Mouse (Mus musculus): ENCODE measurements around the gene Adap1. TPM values are rescaled to one million over a fixed set of nuclear protein-coding genes. Genes with fewer than 3 reads are reported as not detected.
A peak's percentile ranks its signal among the peaks of the same experiment; 100 is the strongest.

Gene Adap1
- polyA plus RNA-seq, 1 experiment from 2014 or later = 132 TPM

- no peak overlapping the region for H3K9ac ChIP-seq
- H3K27me3 ChIP-seq = no peaks in the 10 kb centered on the region
- H3K36me3 ChIP-seq = no peaks in the 10 kb centered on the region
- WGBS = 34% methylated on average over 5 of the region's 5 CpGs
- H3K4me2 ChIP-seq = no peak overlapping the region
- H3K4me3 ChIP-seq = no peak overlapping the region
- H3K9me3 ChIP-seq = no peaks in the 10 kb centered on the region
- peaks cover 15% of the 10 kb centered on the region for H3K4me1 ChIP-seq (replicated peaks)
- peak; percentile 23; the same call in 1 of the 2 replicates for ATAC-seq (ENCODE audit: low FRiP score, low read depth)
- H3K27ac ChIP-seq (replicated peaks) = peak overlapping the region; percentile 47; the same call in 1 of the 2 replicates
Measured at GRCm38 (mm10) chr5:139364911-139365571, 39.6 kb upstream of the Adap1 start.

GRCm38 (mm10) chr5:139364260-139364910 is 39.0 kb upstream of the Adap1 start:
- Histone ChIP-seq H3K4me1 (replicated peaks) (peaks cover 15% of the 10 kb centered on the region), H3K4me2 (no peak overlapping the region), H3K9ac (no peak overlapping the region), H3K27ac (replicated peaks) (0 out of 2 replicates have a peak overlapping the region, but pooled peaks have one; percentile 1), H3K36me3 (no peaks in the 10 kb centered on the region), H3K27me3 (no peaks in the 10 kb centered on the region), H3K4me3 (no peak overlapping the region), H3K9me3 (no peaks in the 10 kb centered on the region)
- ATAC-seq (ENCODE audit: low FRiP score, low read depth) = peak; percentile 55; the same call in 1 of the 2 replicates
- WGBS = 42% methylated on average over 12 of the region's 12 CpGs

- no peak overlapping the region for H3K9ac ChIP-seq
- WGBS = 69% methylated on average over 7 of the region's 7 CpGs
- H3K27ac ChIP-seq (replicated peaks) = no peak overlapping the region
- no peak for ATAC-seq (ENCODE audit: low FRiP score, low read depth)
- H3K36me3 ChIP-seq = no peaks in the 10 kb centered on the region
- H3K27me3 ChIP-seq = no peaks in the 10 kb centered on the region
- no peak overlapping the region for H3K4me3 ChIP-seq
- H3K4me1 ChIP-seq (replicated peaks) = peaks cover 14% of the 10 kb centered on the region
- H3K4me2 ChIP-seq = no peak overlapping the region
- no peaks in the 10 kb centered on the region for H3K9me3 ChIP-seq
Measured at GRCm38 (mm10) chr5:139363858-139364257, 38.4 kb upstream of the Adap1 start.

- H3K27ac ChIP-seq (replicated peaks) = no peak overlapping the region
- WGBS = 90% methylated on average over 5 of the region's 5 CpGs
- H3K4me1 ChIP-seq (replicated peaks) = peaks cover under 1% of the 10 kb centered on the region
- no peaks in the 10 kb centered on the region for H3K36me3 ChIP-seq
- H3K4me3 ChIP-seq = no peak overlapping the region
- no peak overlapping the region for H3K4me2 ChIP-seq
- H3K9me3 ChIP-seq = no peaks in the 10 kb centered on the region
- no peaks in the 10 kb centered on the region for H3K27me3 ChIP-seq
- no peak overlapping the region for H3K9ac ChIP-seq
- ATAC-seq (ENCODE audit: low FRiP score, low read depth) = no peak
Measured at GRCm38 (mm10) chr5:139359244-139359643, 33.8 kb upstream of the Adap1 start.

- H3K4me1 ChIP-seq (replicated peaks) = no peaks in the 10 kb centered on the region
- H3K4me2 ChIP-seq = no peak overlapping the region
- ATAC-seq (ENCODE audit: low FRiP score, low read depth) = no peak
- 95% methylated on average over 2 of the region's 2 CpGs for WGBS
- no peaks in the 10 kb centered on the region for H3K36me3 ChIP-seq
- no peak overlapping the region for H3K4me3 ChIP-seq
- no peak overlapping the region for H3K9ac ChIP-seq
- H3K27me3 ChIP-seq = no peaks in the 10 kb centered on the region
- H3K9me3 ChIP-seq = no peaks in the 10 kb centered on the region
- no peak overlapping the region for H3K27ac ChIP-seq (replicated peaks)
Measured at GRCm38 (mm10) chr5:139358653-139359052, 33.2 kb upstream of the Adap1 start.

- no peak overlapping the region for H3K27ac ChIP-seq (replicated peaks)
- 38% methylated on average over 19 of the region's 19 CpGs for WGBS
- no peak for ATAC-seq (ENCODE audit: low FRiP score, low read depth)
Measured at GRCm38 (mm10) chr5:139355235-139355772, 29.9 kb upstream of the Adap1 start.

GRCm38 (mm10) chr5:139353946-139354345 is 28.5 kb upstream of the Adap1 start:
- no peak for ATAC-seq (ENCODE audit: low FRiP score, low read depth)
- Histone ChIP-seq H3K4me2 (no peak overlapping the region), H3K27ac (replicated peaks) (no peak overlapping the region), H3K9me3 (no peaks in the 10 kb centered on the region), H3K4me1 (replicated peaks) (no peaks in the 10 kb centered on the region), H3K27me3 (0 out of 2 replicates have a peak, but pooled peaks cover 7% of the 10 kb centered on the region), H3K9ac (no peak overlapping the region), H3K36me3 (no peaks in the 10 kb centered on the region), H3K4me3 (no peak overlapping the region)
- WGBS = 84% methylated on average over 11 of the region's 11 CpGs

More at GRCm38 (mm10) chr5:139355235-139355772, 29.9 kb upstream of the Adap1 start:
- H3K4me1 ChIP-seq (replicated peaks) = no peaks in the 10 kb centered on the region
- no peak overlapping the region for H3K4me3 ChIP-seq
- H3K27me3 ChIP-seq = 0 out of 2 replicates have a peak, but pooled peaks cover 7% of the 10 kb centered on the region
- H3K4me2 ChIP-seq = no peak overlapping the region
- H3K36me3 ChIP-seq = no peaks in the 10 kb centered on the region
- no peaks in the 10 kb centered on the region for H3K9me3 ChIP-seq
- no peak overlapping the region for H3K9ac ChIP-seq

- no peak for ATAC-seq (ENCODE audit: low FRiP score, low read depth)
- no peak overlapping the region for H3K27ac ChIP-seq (replicated peaks)
- H3K9me3 ChIP-seq = no peaks in the 10 kb centered on the region
- H3K27me3 ChIP-seq = 0 out of 2 replicates have a peak, but pooled peaks cover 7% of the 10 kb centered on the region
- no peak overlapping the region for H3K9ac ChIP-seq
- no peak overlapping the region for H3K4me3 ChIP-seq
- 55% methylated on average over 10 of the region's 10 CpGs for WGBS
- no peaks in the 10 kb centered on the region for H3K36me3 ChIP-seq
- no peak overlapping the region for H3K4me2 ChIP-seq
- no peaks in the 10 kb centered on the region for H3K4me1 ChIP-seq (replicated peaks)
Measured at GRCm38 (mm10) chr5:139353496-139353895, 28.1 kb upstream of the Adap1 start.

- H3K9me3 ChIP-seq = no peaks in the 10 kb centered on the region
- no peaks in the 10 kb centered on the region for H3K4me1 ChIP-seq (replicated peaks)
- H3K36me3 ChIP-seq = no peaks in the 10 kb centered on the region
- no peak within 1 kb of the TSS for H3K4me3 ChIP-seq
- H3K27me3 ChIP-seq = 0 out of 2 replicates have a peak, but pooled peaks cover 7% of the 10 kb centered on the region
- ATAC-seq (ENCODE audit: low FRiP score, low read depth) = no peak
- no peak within 1 kb of the TSS for H3K27ac ChIP-seq (replicated peaks)
- H3K9ac ChIP-seq = no peak within 1 kb of the TSS
- 62% methylated on average over 6 of the region's 6 CpGs for WGBS
- no peak within 1 kb of the TSS for H3K4me2 ChIP-seq
Measured at GRCm38 (mm10) chr5:139352317-139352716, 26.9 kb upstream of the Adap1 start, which contains the start of gene Cyp2w1. Gene Cyp2w1, plus strand, starts transcription at chr5:139352617.

GRCm38 (mm10) chr5:139351628-139352027 is 26.2 kb upstream of the Adap1 start:
- ATAC-seq (ENCODE audit: low FRiP score, low read depth) = no peak
- H3K4me3 ChIP-seq = no peak overlapping the region
- H3K9ac ChIP-seq = no peak overlapping the region

GRCm38 (mm10) chr5:139351134-139351533 is 25.7 kb upstream of the Adap1 start, which contains the start of gene Cox19:
Gene Cox19, minus strand, starts transcription at chr5:139351418.
- WGBS = 57% methylated on average over 5 of the region's 5 CpGs
- Histone ChIP-seq H3K36me3 (no peaks in the 10 kb centered on the region), H3K9me3 (no peaks in the 10 kb centered on the region), H3K9ac (no peak within 1 kb of the TSS), H3K27me3 (0 out of 2 replicates have a peak, but pooled peaks cover 7% of the 10 kb centered on the region), H3K4me2 (no peak within 1 kb of the TSS), H3K27ac (replicated peaks) (no peak within 1 kb of the TSS), H3K4me3 (no peak within 1 kb of the TSS), H3K4me1 (replicated peaks) (no peaks in the 10 kb centered on the region)
- ATAC-seq (ENCODE audit: low FRiP score, low read depth) = no peak

More at GRCm38 (mm10) chr5:139351628-139352027, 26.2 kb upstream of the Adap1 start:
- 0 out of 2 replicates have a peak, but pooled peaks cover 7% of the 10 kb centered on the region for H3K27me3 ChIP-seq
- H3K4me2 ChIP-seq = no peak overlapping the region
- H3K9me3 ChIP-seq = no peaks in the 10 kb centered on the region
- WGBS = 38% methylated on average over 8 of the region's 8 CpGs
- no peaks in the 10 kb centered on the region for H3K4me1 ChIP-seq (replicated peaks)
- H3K36me3 ChIP-seq = no peaks in the 10 kb centered on the region
- no peak overlapping the region for H3K27ac ChIP-seq (replicated peaks)

- H3K27ac ChIP-seq (replicated peaks) = no peak overlapping the region
- 0 out of 2 replicates have a peak, but pooled peaks cover 7% of the 10 kb centered on the region for H3K27me3 ChIP-seq
- H3K9ac ChIP-seq = no peak overlapping the region
- no peak overlapping the region for H3K4me2 ChIP-seq
- ATAC-seq (ENCODE audit: low FRiP score, low read depth) = no peak
- H3K36me3 ChIP-seq = no peaks in the 10 kb centered on the region
- no peak overlapping the region for H3K4me3 ChIP-seq
- H3K4me1 ChIP-seq (replicated peaks) = peaks cover 5% of the 10 kb centered on the region; the same call in 1 of the 2 replicates
- WGBS = 87% methylated on average over 6 of the region's 6 CpGs
- H3K9me3 ChIP-seq = no peaks in the 10 kb centered on the region
Measured at GRCm38 (mm10) chr5:139349713-139350112, 24.3 kb upstream of the Adap1 start.
